In the genomic region with DNA sequence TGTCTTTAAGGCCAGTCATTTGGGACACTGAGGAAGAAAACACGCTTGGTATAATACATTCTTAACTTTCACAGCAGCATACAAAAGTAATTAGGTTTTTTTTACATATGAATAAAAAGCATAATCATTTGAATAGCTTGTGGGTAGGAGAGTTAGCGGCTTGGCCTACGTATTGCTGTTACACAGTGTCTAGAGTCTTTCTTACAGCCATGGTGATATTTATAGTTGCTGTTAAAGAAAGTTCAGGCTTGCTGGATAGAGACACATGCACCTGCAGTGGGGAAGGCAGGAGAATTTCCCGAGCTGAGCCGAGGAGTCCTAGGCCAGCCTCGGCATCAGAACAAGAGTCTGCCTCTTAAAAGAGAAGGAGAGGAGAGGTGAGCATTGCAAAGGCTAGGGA, we compare ENCODE assay signal across 24 mouse cellular contexts.
DNase-seq lines count a peak whose midpoint lies in the region; ATAC-seq and TF ChIP-seq lines count a peak whose summit lies in the region.
"Had no signal": no experiment of that assay in that cellular context is flagged by ENCODE, and none has a peak within 500 bp of the region (broad histone marks: within the 10 kb centered on the region; RNA-seq: fewer than 3 reads in every experiment).

No protein-coding gene starts in this region.

- H3K9ac ChIP-seq in hindbrain, postnatal 0 days (replicated peaks; ENCODE audit: low read length) = no peak overlapping the region
- H3K9ac ChIP-seq: heart, embryonic 13.5 days; hindbrain, embryonic 15.5 days; limb, embryonic 15.5 days; liver, embryonic 14.5 days; neural tube, embryonic 15.5 days had no signal

- peaks cover 25% of the 10 kb centered on the region for H3K4me1 ChIP-seq in hindbrain, embryonic 10.5 days (replicated peaks)
- no peaks in the 10 kb centered on the region for H3K4me1 ChIP-seq in hindbrain, postnatal 0 days (ENCODE audit: insufficient read depth, low read length)
- peaks cover 34% of the 10 kb centered on the region for H3K4me1 ChIP-seq in thymus, adult 2 months (replicated peaks; ENCODE audit: control insufficient read depth, insufficient read depth, low read length)
- H3K4me1 ChIP-seq: limb, embryonic 15.5 days had no signal

- no peak overlapping the region for H3K4me2 ChIP-seq in hindbrain, postnatal 0 days (ENCODE audit: low read depth, low read length)
- H3K4me2 ChIP-seq: heart, embryonic 13.5 days; hindbrain, embryonic 15.5 days; limb, embryonic 15.5 days; neural tube, embryonic 15.5 days had no signal

- TF ChIP-seq CTCF in hindbrain, postnatal 0 days (IDR thresholded peaks at IDR 0.05; ENCODE audit: low read depth) = no peak
- no peak for TF ChIP-seq CTCF in thymus, adult 2 months (IDR thresholded peaks at IDR 0.05; ENCODE audit: borderline replicate concordance, control insufficient read depth, extremely low read depth, insufficient read depth, low read length, poor library complexity)
- TF ChIP-seq CTCF in brain, embryonic 14.5 days (IDR thresholded peaks at IDR 0.05; ENCODE audit: borderline replicate concordance, extremely low read depth, insufficient read depth, insufficient read length) = no peak

- no peaks in the 10 kb centered on the region for H3K9me3 ChIP-seq in hindbrain, embryonic 10.5 days
- no peaks in the 10 kb centered on the region for H3K9me3 ChIP-seq in hindbrain, postnatal 0 days (ENCODE audit: low read length)
- H3K9me3 ChIP-seq: heart, embryonic 13.5 days; hindbrain, embryonic 15.5 days; limb, embryonic 15.5 days; midbrain, embryonic 10.5 days; neural tube, embryonic 15.5 days had no signal

- H3K36me3 ChIP-seq in hindbrain, embryonic 10.5 days = no peaks in the 10 kb centered on the region
- H3K36me3 ChIP-seq in hindbrain, postnatal 0 days (ENCODE audit: insufficient read depth, low read length) = no peaks in the 10 kb centered on the region
- H3K36me3 ChIP-seq in thymus, adult 2 months (ENCODE audit: control insufficient read depth, insufficient read depth, low read length) = no peaks in the 10 kb centered on the region
- H3K36me3 ChIP-seq: heart, embryonic 13.5 days; hindbrain, embryonic 15.5 days; limb, embryonic 15.5 days; midbrain, embryonic 10.5 days; neural tube, embryonic 15.5 days had no signal

- 66% methylated on average over 6 of the region's 6 CpGs for WGBS in hindbrain, embryonic 10.5 days
- WGBS in hindbrain, postnatal 0 days = 49% methylated on average over 6 of the region's 6 CpGs
- WGBS in thymus, adult 2 months = 58% methylated on average over 6 of the region's 6 CpGs

- ATAC-seq in hindbrain, postnatal 0 days = no peak
- ATAC-seq: intestine, postnatal 0 days had no signal

- DNase-seq in hindbrain, embryonic 10.5 days (ENCODE audit: low spot score) = no peak
- no peak for DNase-seq in hindbrain, postnatal 0 days (ENCODE audit: low spot score)
- no peak for DNase-seq in thymus, adult 2 months
- no peak for DNase-seq in thymus, adult 18-20 months
- peak; percentile 68 for DNase-seq in brain, embryonic 14.5 days (ENCODE audit: low read depth)
- peak; percentile 35 for DNase-seq in thymus, postnatal 4 days
- no peak for DNase-seq in gastrocnemius, adult 8-10 months (ENCODE audit: low spot score in 2 of 2)
- DNase-seq: adrenal gland, postnatal 14 days; cerebellum, adult 9-10 months; gastrocnemius, postnatal 36 days; heart, adult 2 months; heart, postnatal 14 days; kidney, postnatal 25 days; left cerebral cortex, postnatal 4 days; right cerebral cortex, adult 18-20 months; right cerebral cortex, postnatal 4 days had no signal

- H3K4me3 ChIP-seq in hindbrain, embryonic 10.5 days = no peak overlapping the region
- no peak overlapping the region for H3K4me3 ChIP-seq in hindbrain, postnatal 0 days (ENCODE audit: low read length)
- H3K4me3 ChIP-seq in thymus, adult 2 months (ENCODE audit: control insufficient read depth, insufficient read depth, low read length) = no peak overlapping the region
- H3K4me3 ChIP-seq: heart, adult 2 months; heart, embryonic 13.5 days; hindbrain, embryonic 15.5 days; limb, embryonic 15.5 days; midbrain, embryonic 10.5 days; neural tube, embryonic 15.5 days had no signal

- H3K27ac ChIP-seq in hindbrain, embryonic 10.5 days = peak overlapping the region; percentile 54
- no peak overlapping the region for H3K27ac ChIP-seq in hindbrain, postnatal 0 days
- peak overlapping the region; percentile 70 for H3K27ac ChIP-seq in thymus, adult 2 months (ENCODE audit: control insufficient read depth, insufficient read depth, low read length)
- H3K27ac ChIP-seq: heart, adult 2 months; heart, embryonic 13.5 days; hindbrain, embryonic 15.5 days; limb, embryonic 15.5 days; liver, embryonic 14.5 days; macrophage; midbrain, embryonic 10.5 days; neural tube, embryonic 15.5 days had no signal

- H3K27me3 ChIP-seq in hindbrain, embryonic 10.5 days (ENCODE audit: insufficient read depth, poor library complexity, severe bottlenecking) = no peaks in the 10 kb centered on the region
- no peaks in the 10 kb centered on the region for H3K27me3 ChIP-seq in hindbrain, postnatal 0 days (ENCODE audit: insufficient read depth, low read length)
- H3K27me3 ChIP-seq in thymus, adult 2 months (ENCODE audit: control insufficient read depth, insufficient read depth, low read length) = no peaks in the 10 kb centered on the region
- H3K27me3 ChIP-seq: heart, embryonic 13.5 days; hindbrain, embryonic 15.5 days; limb, embryonic 15.5 days had no signal

- TF ChIP-seq POLR2A in thymus, adult 2 months (IDR thresholded peaks at IDR 0.05; ENCODE audit: control insufficient read depth, extremely low read depth, insufficient read depth, low read length, poor library complexity) = no peak
- TF ChIP-seq POLR2A in brain, embryonic 14.5 days (IDR thresholded peaks at IDR 0.05; ENCODE audit: borderline replicate concordance, extremely low read depth, insufficient read depth, insufficient read length, poor library complexity, severe bottlenecking) = no peak

Comparison
In these comparisons a context has a peak if more than half of its experiments do, and no peak if none do; other contexts are left out.
1. DNase-seq: peak in brain, embryonic 14.5 days (single experiment) and thymus, postnatal 4 days (single experiment); none in hindbrain, embryonic 10.5 days (single experiment), hindbrain, postnatal 0 days (single experiment), thymus, adult 2 months (single experiment), thymus, adult 18-20 months (0 of 2) and gastrocnemius, adult 8-10 months (0 of 2).